Mouse (Mus musculus) MEL (cell line): Measurements from ENCODE around the gene Lrriq4. TPM values are rescaled to one million over a fixed set of nuclear protein-coding genes. Genes with fewer than 3 reads are reported as not detected.

Experiments used
- DNase-seq: peaks from one replicate; pipeline ENCODE4 v3.0.0; 2011; ENCODE audit warnings: low read depth, low spot score
- H3K27ac ChIP-seq: 2 replicates; pipeline ENCODE4 v1.5.1; 2012; ENCODE audit warnings: low read depth, mild to moderate bottlenecking, control low read depth, low read length, moderate library complexity; ENCODE audit not compliant: control insufficient read depth
- H3K27me3 ChIP-seq, 2 experiments: fragments of 150-350 bp in 1 of 2; sonication (generic) in 1 of 2; 2 replicates each; pipeline ENCODE4 v1.6.1; 2012; ENCODE audit warnings: low read length in 2 of 2, mild to moderate bottlenecking in 2 of 2, improper control_type of control experiment in 1 of 2, moderate library complexity in 1 of 2; ENCODE audit not compliant: insufficient read depth in 2 of 2, control insufficient read depth in 1 of 2
- H3K36me3 ChIP-seq, 2 experiments: 2 replicates each; pipeline ENCODE4 v1.6.1; 2012 to 2014; ENCODE audit warnings: low read length in 2 of 2, improper control_type of control experiment in 1 of 2, inconsistent platforms in 1 of 2, mild to moderate bottlenecking in 1 of 2; ENCODE audit not compliant: insufficient read depth in 2 of 2, control insufficient read depth in 1 of 2
- H3K4me1 ChIP-seq, 2 experiments: fragments of 150-350 bp in 1 of 2; sonication (generic) in 1 of 2; 2 replicates each; pipeline ENCODE4 v1.6.1; 2012; ENCODE audit warnings: low read length in 2 of 2, improper control_type of control experiment in 1 of 2, mild to moderate bottlenecking in 1 of 2; ENCODE audit not compliant: insufficient read depth in 2 of 2, control insufficient read depth in 1 of 2
- H3K4me3 ChIP-seq, 2 experiments: fragments of 150-350 bp in 1 of 2; sonication (generic) in 1 of 2; 2 replicates each; pipeline ENCODE4 v1.5.1; 2012; ENCODE audit warnings: low read depth in 2 of 2, low read length in 2 of 2, mild to moderate bottlenecking in 2 of 2, moderate library complexity in 2 of 2, control low read depth in 1 of 2, improper control_type of control experiment in 1 of 2; ENCODE audit not compliant: control insufficient read depth in 1 of 2, insufficient read depth in 1 of 2
- H3K79me2 ChIP-seq: 2 replicates; pipeline ENCODE4 v1.6.1; 2012; ENCODE audit warnings: mild to moderate bottlenecking, low read length, moderate library complexity; ENCODE audit not compliant: control insufficient read depth, poor library complexity, insufficient read depth
- H3K9ac ChIP-seq: 2 replicates; pipeline ENCODE4 v1.6.1; 2012; ENCODE audit warnings: low read depth, mild to moderate bottlenecking, control low read depth, low read length, moderate library complexity; ENCODE audit not compliant: control insufficient read depth, poor library complexity, severe bottlenecking
- H3K9me3 ChIP-seq: fragments of 150-350 bp; sonication (generic); replicated peaks from 2 replicates; pipeline ENCODE4 v1.6.1; 2012; ENCODE audit warnings: mild to moderate bottlenecking, low read length, improper control_type of control experiment, moderate library complexity; ENCODE audit not compliant: insufficient read depth
- BHLHE40 ChIP-seq: IDR thresholded peaks from 2 replicates; pipeline ENCODE4 v1.6.1; 2012; ENCODE audit warnings: low read depth, mild to moderate bottlenecking, inconsistent platforms, low read length, improper control_type of control experiment, borderline replicate concordance
- CHD1 ChIP-seq: IDR thresholded peaks from 2 replicates; pipeline ENCODE4 v1.6.1; 2012; ENCODE audit warnings: low read depth, mild to moderate bottlenecking, inconsistent platforms, low read length, improper control_type of control experiment
- E2F4 ChIP-seq: IDR thresholded peaks from 2 replicates; pipeline ENCODE4 v1.6.1; 2011; ENCODE audit warnings: low read depth, low read length, improper control_type of control experiment, borderline replicate concordance
- EP300 ChIP-seq, 2 experiments: IDR thresholded peaks; 2 replicates each; pipeline ENCODE4 v1.6.1; 2011; ENCODE audit warnings: improper control_type of control experiment in 2 of 2, low read length in 2 of 2, low read depth in 1 of 2, mild to moderate bottlenecking in 1 of 2
- ETS1 ChIP-seq: IDR thresholded peaks from 2 replicates; pipeline ENCODE4 v1.6.1; 2012; ENCODE audit warnings: low read depth, mild to moderate bottlenecking, inconsistent platforms, low read length, improper control_type of control experiment, moderate library complexity
- GABPA ChIP-seq: IDR thresholded peaks from 2 replicates; pipeline ENCODE4 v1.6.1; 2012; ENCODE audit warnings: low read depth, mild to moderate bottlenecking, inconsistent platforms, low read length, improper control_type of control experiment, moderate library complexity
- HCFC1 ChIP-seq: IDR thresholded peaks from 2 replicates; pipeline ENCODE4 v1.6.1; 2012; ENCODE audit warnings: low read depth, mild to moderate bottlenecking, inconsistent platforms, low read length, improper control_type of control experiment, moderate library complexity
- JUND ChIP-seq: IDR thresholded peaks from 2 replicates; pipeline ENCODE4 v1.6.1; 2011; ENCODE audit warnings: low read depth, mild to moderate bottlenecking, improper control_type of control experiment, low read length
- MAX ChIP-seq: IDR thresholded peaks from 2 replicates; pipeline ENCODE4 v1.6.1; 2011; ENCODE audit warnings: low read length, improper control_type of control experiment
- MEF2A ChIP-seq: IDR thresholded peaks from 2 replicates; pipeline ENCODE4 v1.6.1; 2014; ENCODE audit warnings: low read depth, mild to moderate bottlenecking, inconsistent platforms, low read length, improper control_type of control experiment; ENCODE audit not compliant: poor library complexity, insufficient replicate concordance, severe bottlenecking; ENCODE audit errors: extremely low read depth
- MXI1 ChIP-seq: IDR thresholded peaks from 2 replicates; pipeline ENCODE4 v1.6.1; 2011; ENCODE audit warnings: mild to moderate bottlenecking, low read depth, low read length, improper control_type of control experiment
- MYB ChIP-seq: IDR thresholded peaks from 2 replicates; pipeline ENCODE4 v1.6.1; 2011; ENCODE audit warnings: mild to moderate bottlenecking, low read depth, low read length, improper control_type of control experiment
- MYC ChIP-seq: IDR thresholded peaks from 2 replicates; pipeline ENCODE4 v1.6.1; 2011; ENCODE audit warnings: low read depth, mild to moderate bottlenecking, low read length, improper control_type of control experiment, moderate library complexity
- NRF1 ChIP-seq: IDR thresholded peaks from 2 replicates; pipeline ENCODE4 v1.6.1; 2014; ENCODE audit warnings: low read depth, mild to moderate bottlenecking, inconsistent platforms, low read length, improper control_type of control experiment, moderate library complexity; ENCODE audit not compliant: poor library complexity, insufficient read depth, severe bottlenecking
- POLR2A ChIP-seq, 2 experiments: IDR thresholded peaks; 2 replicates each; pipeline ENCODE4 v1.6.1; 2011 to 2012; ENCODE audit warnings: low read length in 2 of 2, mild to moderate bottlenecking in 2 of 2, control low read depth in 1 of 2, improper control_type of control experiment in 1 of 2, low read depth in 1 of 2, moderate library complexity in 1 of 2; ENCODE audit not compliant: control insufficient read depth in 1 of 2, insufficient read depth in 1 of 2, poor library complexity in 1 of 2
- POLR2AphosphoS2 ChIP-seq: IDR thresholded peaks from 2 replicates; pipeline ENCODE4 v1.6.1; 2011; ENCODE audit warnings: low read length, improper control_type of control experiment
- POLR2AphosphoS5 ChIP-seq: IDR thresholded peaks from 2 replicates; pipeline ENCODE4 v1.6.1; 2012; ENCODE audit warnings: low read depth, borderline replicate concordance, mild to moderate bottlenecking, inconsistent platforms, low read length, moderate library complexity, mixed read lengths
- RAD21 ChIP-seq: IDR thresholded peaks from 2 replicates; pipeline ENCODE4 v1.6.1; 2011; ENCODE audit warnings: mild to moderate bottlenecking, low read depth, low read length, improper control_type of control experiment
- SIN3A ChIP-seq: IDR thresholded peaks from 2 replicates; pipeline ENCODE4 v1.6.1; 2012; ENCODE audit warnings: low read length, improper control_type of control experiment, inconsistent platforms
- SMC3 ChIP-seq: IDR thresholded peaks from 2 replicates; pipeline ENCODE4 v1.6.1; 2011; ENCODE audit warnings: low read depth, low read length, improper control_type of control experiment
- TAL1 ChIP-seq: IDR thresholded peaks from 2 replicates; pipeline ENCODE4 v1.6.1; 2012; ENCODE audit warnings: mild to moderate bottlenecking, inconsistent platforms, low read length, moderate library complexity, mixed read lengths
- TBP ChIP-seq: IDR thresholded peaks from 2 replicates; pipeline ENCODE4 v1.8.0; 2011; ENCODE audit warnings: low read depth, low read length, improper control_type of control experiment
- TCF12 ChIP-seq: IDR thresholded peaks from 2 replicates; pipeline ENCODE4 v1.6.1; 2014; ENCODE audit warnings: low read depth, mild to moderate bottlenecking, inconsistent platforms, low read length, improper control_type of control experiment, moderate library complexity
- UBTF ChIP-seq: IDR thresholded peaks from 2 replicates; pipeline ENCODE4 v1.6.1; 2012; ENCODE audit warnings: low read depth, mild to moderate bottlenecking, inconsistent platforms, low read length, improper control_type of control experiment, moderate library complexity, borderline replicate concordance; ENCODE audit not compliant: insufficient read depth
- USF1 ChIP-seq: IDR thresholded peaks from 2 replicates; pipeline ENCODE4 v1.6.1; 2014; ENCODE audit warnings: low read depth, mild to moderate bottlenecking, inconsistent platforms, low read length, improper control_type of control experiment, moderate library complexity
- USF2 ChIP-seq, 2 experiments: IDR thresholded peaks; 2 replicates each; pipeline ENCODE4 v1.6.1; 2011 to 2012; ENCODE audit warnings: improper control_type of control experiment in 2 of 2, low read length in 2 of 2, borderline replicate concordance in 1 of 2, inconsistent platforms in 1 of 2, low read depth in 1 of 2, mild to moderate bottlenecking in 1 of 2; ENCODE audit not compliant: insufficient read depth in 1 of 2
- ZC3H11A ChIP-seq: IDR thresholded peaks from 2 replicates; pipeline ENCODE4 v1.6.1; 2012; ENCODE audit warnings: low read depth, mild to moderate bottlenecking, inconsistent platforms, low read length, improper control_type of control experiment
- ZNF384 ChIP-seq: IDR thresholded peaks from 2 replicates; pipeline ENCODE4 v1.6.1; 2012; ENCODE audit warnings: low read depth, mild to moderate bottlenecking, inconsistent platforms, low read length, improper control_type of control experiment
- polyA plus RNA-seq, 2 experiments: library from polyadenylated mRNA; stranded (reverse) in 1 of 2; unstranded in 1 of 2; fragments of >175 nt in 1 of 2; fragments of >200 nt in 1 of 2; gene quantifications; 2 replicates each; pipeline versions ENCODE4 v1.2.1 to v1.2.4; 2012; ENCODE audit warnings: low replicate concordance in 2 of 2, low read depth in 1 of 2; ENCODE audit not compliant: insufficient read length in 2 of 2, insufficient read depth in 1 of 2, missing spikeins in 1 of 2
- total RNA-seq: library from RNA; depleted of rRNA; stranded (reverse); fragments of 300-350 nt; gene quantifications from 2 replicates; pipeline ENCODE4 v1.2.3, GENCODE M21; 2012

The Lrriq4 gene
- total and polyA plus RNA-seq, 3 experiments: not detected

DNA sequence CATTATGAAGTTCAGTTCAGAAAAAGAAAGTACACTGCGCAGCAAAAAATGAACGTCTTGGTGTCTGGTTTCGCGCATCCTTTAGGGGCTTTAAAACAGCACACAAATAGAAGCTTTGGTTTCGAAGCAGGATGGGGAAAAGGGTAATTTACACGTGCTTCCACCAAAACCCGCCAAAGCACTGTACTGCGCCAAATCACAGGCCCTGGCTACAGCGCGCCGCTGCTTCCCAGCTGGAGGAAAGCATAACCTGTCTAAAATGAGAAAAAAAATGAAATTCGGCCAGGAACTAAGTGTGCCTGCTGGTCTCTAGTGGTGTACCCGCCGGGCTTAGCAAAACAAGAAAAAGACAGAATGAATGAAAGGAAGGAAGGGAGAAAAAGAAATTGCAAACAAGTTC, 43.6 kb upstream of the Lrriq4 start:
- TF ChIP-seq RAD21 (no peak), TAL1 (no peak), NRF1 (no peak), MEF2A (no peak), MYC (peak; percentile 74; the same call in 1 of the 2 replicates), EP300 (IDR thresholded peaks at IDR 0.05; ENCODE audit: low read depth in 1 of 2, low read length in 2 of 2) (no peak), UBTF (0 out of 2 replicates have a peak, but pooled peaks have one; percentile 2), USF1 (no peak), TCF12 (no peak), POLR2AphosphoS5 (no peak), POLR2AphosphoS2 (no peak), ZC3H11A (no peak), JUND (no peak), HCFC1 (no peak), MYB (no peak), ETS1 (no peak), E2F4 (peak; percentile 64; the same call in 1 of the 2 replicates), SIN3A (no peak), BHLHE40 (peak; percentile 31; the same call in 1 of the 2 replicates), TBP (no peak), CHD1 (no peak), USF2 (IDR thresholded peaks at IDR 0.05; ENCODE audit: borderline replicate concordance in 1 of 2, insufficient read depth in 1 of 2, low read depth in 1 of 2, low read length in 2 of 2) (no peak), GABPA (no peak), ZNF384 (0 out of 2 replicates have a peak, but pooled peaks have one; percentile 28), SMC3 (no peak), MAX (peak; percentile 91), POLR2A (IDR thresholded peaks at IDR 0.05; ENCODE audit: control insufficient read depth in 1 of 2, insufficient read depth in 1 of 2, low read depth in 1 of 2, low read length in 2 of 2, poor library complexity in 1 of 2) (no peak), MXI1 (peak; percentile 87)
- TF ChIP-seq, all 39 proteins: peak for 7
- no peaks in the 10 kb centered on the region for H3K27me3 ChIP-seq
- peaks cover 2 to 11% of the 10 kb centered on the region in 2 experiments; a peak in 3 of 4 replicates for H3K4me1 ChIP-seq
- peaks cover 13% of the 10 kb centered on the region for H3K79me2 ChIP-seq
- no peaks in the 10 kb centered on the region for H3K9me3 ChIP-seq
- H3K36me3 ChIP-seq: peaks cover 1 to 11% of the 10 kb centered on the region in 2 experiments; a peak in 3 of 4 replicates
- peak overlapping the region; percentile 85 for H3K27ac ChIP-seq
- peak overlapping the region; percentile 79 for H3K9ac ChIP-seq
- H3K4me3 ChIP-seq: peak overlapping the region; percentile 47 to 95
- DNase-seq: peak; percentile 76
